Comparison of ENCODE assay signal across 10 mouse cellular contexts in the genomic region with DNA sequence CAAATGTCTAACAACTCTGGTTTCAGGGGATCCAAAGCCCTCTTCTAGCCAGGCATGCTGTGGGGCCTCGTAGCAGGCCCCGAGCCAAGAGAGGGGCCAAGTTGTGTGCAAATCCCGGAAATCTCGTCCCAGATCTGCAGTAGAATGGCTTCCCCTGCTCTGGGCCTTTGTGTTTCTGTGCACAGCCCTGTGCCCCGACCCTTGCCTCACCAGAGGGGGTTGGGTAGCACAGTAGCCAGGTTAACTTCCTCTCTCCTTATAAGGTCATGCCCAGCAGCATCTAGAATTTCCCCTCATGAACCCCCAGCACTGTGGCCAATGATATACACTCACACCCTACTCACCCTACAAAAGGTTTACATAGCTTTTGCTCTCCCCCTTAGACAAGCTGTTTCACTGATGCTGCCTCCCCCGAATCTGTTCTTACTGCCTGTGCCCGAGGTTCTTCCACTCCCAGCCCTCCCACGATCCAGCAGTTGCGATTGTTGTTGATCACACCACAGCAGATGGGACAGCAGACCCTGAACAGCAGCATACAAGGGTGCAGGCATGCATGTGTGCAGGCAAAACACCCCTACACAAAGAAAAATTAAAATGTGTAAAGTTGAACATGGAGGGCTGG. TPM values are rescaled to one million over a fixed set of nuclear protein-coding genes. Genes with fewer than 3 reads are reported as not detected.
A peak's percentile ranks its signal among the peaks of the same experiment; 100 is the strongest.
DNase-seq lines count a peak whose midpoint lies in the region; ATAC-seq lines count a peak whose summit lies in the region.
"Had no signal": no experiment of that assay in that cellular context is flagged by ENCODE, and none has a peak within 500 bp of the region (broad histone marks: within the 10 kb centered on the region; RNA-seq: fewer than 3 reads in every experiment).

No protein-coding gene starts in this region.

- H3K4me1 ChIP-seq in forebrain, embryonic 13.5 days: no peaks in the 10 kb centered on the region; the same call in 1 of the 2 replicates
- H3K4me1 ChIP-seq in forebrain, embryonic 11.5 days (replicated peaks; ENCODE audit: control insufficient read depth, insufficient read depth, low read length): no peaks in the 10 kb centered on the region
- H3K4me1 ChIP-seq in lung, embryonic 15.5 days: peaks cover 10% of the 10 kb centered on the region; the same call in 1 of the 2 replicates
- H3K4me1 ChIP-seq in stomach, embryonic 15.5 days: no peaks in the 10 kb centered on the region; the same call in 1 of the 2 replicates
- H3K4me1 ChIP-seq in hindbrain, embryonic 14.5 days (replicated peaks; ENCODE audit: control insufficient read depth, insufficient read depth, low read length): no peaks in the 10 kb centered on the region
- H3K4me1 ChIP-seq in hindbrain, embryonic 11.5 days (replicated peaks; ENCODE audit: control insufficient read depth, insufficient read depth, low read length): no peaks in the 10 kb centered on the region

- H3K4me2 ChIP-seq in forebrain, embryonic 13.5 days: no peak overlapping the region
- H3K4me2 ChIP-seq in forebrain, embryonic 11.5 days (ENCODE audit: low read depth, low read length, severe bottlenecking): no peak overlapping the region
- H3K4me2 ChIP-seq in lung, embryonic 15.5 days: no peak overlapping the region
- H3K4me2 ChIP-seq in stomach, embryonic 15.5 days: no peak overlapping the region
- no peak overlapping the region for H3K4me2 ChIP-seq in hindbrain, embryonic 14.5 days (replicated peaks)
- no peak overlapping the region for H3K4me2 ChIP-seq in hindbrain, embryonic 11.5 days (replicated peaks; ENCODE audit: low read depth, low read length)

- no peak overlapping the region for H3K4me3 ChIP-seq in forebrain, embryonic 13.5 days
- no peak overlapping the region for H3K4me3 ChIP-seq in forebrain, embryonic 11.5 days (ENCODE audit: low read depth, low read length)
- no peak overlapping the region for H3K4me3 ChIP-seq in lung, embryonic 15.5 days
- H3K4me3 ChIP-seq in stomach, embryonic 15.5 days (replicated peaks): no peak overlapping the region
- H3K4me3 ChIP-seq in hindbrain, embryonic 14.5 days (replicated peaks; ENCODE audit: low read length): no peak overlapping the region
- no peak overlapping the region for H3K4me3 ChIP-seq in hindbrain, embryonic 11.5 days (ENCODE audit: low read depth, low read length)

- H3K9ac ChIP-seq in forebrain, embryonic 13.5 days: no peak overlapping the region
- no peak overlapping the region for H3K9ac ChIP-seq in forebrain, embryonic 11.5 days (ENCODE audit: low read length)
- H3K9ac ChIP-seq in lung, embryonic 15.5 days: no peak overlapping the region
- H3K9ac ChIP-seq in stomach, embryonic 15.5 days: no peak overlapping the region
- H3K9ac ChIP-seq in hindbrain, embryonic 14.5 days: no peak overlapping the region
- no peak overlapping the region for H3K9ac ChIP-seq in hindbrain, embryonic 11.5 days (ENCODE audit: low read depth, low read length)

- peaks cover 14% of the 10 kb centered on the region for H3K36me3 ChIP-seq in forebrain, embryonic 13.5 days (ENCODE audit: poor library complexity, severe bottlenecking)
- peaks cover 4% of the 10 kb centered on the region; the same call in 1 of the 2 replicates for H3K36me3 ChIP-seq in forebrain, embryonic 11.5 days (ENCODE audit: control insufficient read depth, insufficient read depth, low read length)
- peaks cover 23% of the 10 kb centered on the region for H3K36me3 ChIP-seq in lung, embryonic 15.5 days
- peaks cover 13% of the 10 kb centered on the region for H3K36me3 ChIP-seq in stomach, embryonic 15.5 days
- peaks cover 28% of the 10 kb centered on the region for H3K36me3 ChIP-seq in hindbrain, embryonic 14.5 days (replicated peaks; ENCODE audit: control insufficient read depth, insufficient read depth)
- H3K36me3 ChIP-seq in hindbrain, embryonic 11.5 days (ENCODE audit: control insufficient read depth, insufficient read depth, low read length): peaks cover 5% of the 10 kb centered on the region; the same call in 1 of the 2 replicates

- 0 out of 2 replicates have a peak overlapping the region, but pooled peaks have one; percentile 1 for H3K27ac ChIP-seq in forebrain, embryonic 13.5 days
- H3K27ac ChIP-seq in forebrain, embryonic 11.5 days (ENCODE audit: low read depth, low read length): no peak overlapping the region
- H3K27ac ChIP-seq in lung, embryonic 15.5 days: peak overlapping the region; percentile 45; the same call in 1 of the 2 replicates
- H3K27ac ChIP-seq in stomach, embryonic 15.5 days: peak overlapping the region; percentile 17
- H3K27ac ChIP-seq in hindbrain, embryonic 14.5 days: no peak overlapping the region
- no peak overlapping the region for H3K27ac ChIP-seq in hindbrain, embryonic 11.5 days (ENCODE audit: low read depth, low read length)

- DNase-seq in forebrain, embryonic 11.5 days (ENCODE audit: low spot score): no peak
- no peak for DNase-seq in lung, adult 18-20 months
- peak; percentile 80 to 87 for DNase-seq in layer of hippocampus, adult 8-10 months (ENCODE audit: low spot score in 2 of 2)
- DNase-seq in hindbrain, embryonic 14.5 days (ENCODE audit: low spot score): no peak
- no peak for DNase-seq in hindbrain, embryonic 11.5 days (ENCODE audit: low spot score)
- DNase-seq: adrenal gland, adult 2 months; gastrocnemius, postnatal 10 days had no signal

- WGBS in forebrain, embryonic 13.5 days: 46% methylated on average over 9 of the region's 9 CpGs
- WGBS in forebrain, embryonic 11.5 days: 58% methylated on average over 9 of the region's 9 CpGs
- 26% methylated on average over 9 of the region's 9 CpGs for WGBS in lung, embryonic 15.5 days
- 25% methylated on average over 9 of the region's 9 CpGs for WGBS in stomach, embryonic 15.5 days
- 58% methylated on average over 9 of the region's 9 CpGs for WGBS in hindbrain, embryonic 14.5 days
- 51% methylated on average over 9 of the region's 9 CpGs for WGBS in hindbrain, embryonic 11.5 days

- no peaks in the 10 kb centered on the region for H3K9me3 ChIP-seq in forebrain, embryonic 13.5 days (replicated peaks)
- H3K9me3 ChIP-seq in forebrain, embryonic 11.5 days (ENCODE audit: control insufficient read depth, low read length): no peaks in the 10 kb centered on the region
- no peaks in the 10 kb centered on the region for H3K9me3 ChIP-seq in lung, embryonic 15.5 days
- no peaks in the 10 kb centered on the region for H3K9me3 ChIP-seq in stomach, embryonic 15.5 days
- no peaks in the 10 kb centered on the region for H3K9me3 ChIP-seq in hindbrain, embryonic 14.5 days (ENCODE audit: control insufficient read depth, low read length)
- no peaks in the 10 kb centered on the region for H3K9me3 ChIP-seq in hindbrain, embryonic 11.5 days (ENCODE audit: control insufficient read depth, low read length)

- H3K27me3 ChIP-seq in forebrain, embryonic 13.5 days: no peaks in the 10 kb centered on the region
- no peaks in the 10 kb centered on the region for H3K27me3 ChIP-seq in forebrain, embryonic 11.5 days (ENCODE audit: control insufficient read depth, insufficient read depth, low read length)
- H3K27me3 ChIP-seq in lung, embryonic 15.5 days: no peaks in the 10 kb centered on the region
- no peaks in the 10 kb centered on the region for H3K27me3 ChIP-seq in stomach, embryonic 15.5 days (replicated peaks)
- no peaks in the 10 kb centered on the region for H3K27me3 ChIP-seq in hindbrain, embryonic 14.5 days (ENCODE audit: control insufficient read depth, insufficient read depth, low read length)
- H3K27me3 ChIP-seq in hindbrain, embryonic 11.5 days (ENCODE audit: control insufficient read depth, insufficient read depth, low read length): no peaks in the 10 kb centered on the region

- ATAC-seq in forebrain, embryonic 13.5 days: no peak
- ATAC-seq in forebrain, embryonic 11.5 days (replicated peaks; ENCODE audit: low FRiP score): no peak
- 0 out of 2 replicates have a peak, but pooled peaks have one; percentile 69 for ATAC-seq in lung, embryonic 15.5 days (ENCODE audit: borderline replicate concordance, extremely low read depth, low FRiP score, low TSS enrichment)
- peak; percentile 60 for ATAC-seq in stomach, embryonic 15.5 days (ENCODE audit: insufficient read depth, low FRiP score, low read depth)
- ATAC-seq in hindbrain, embryonic 14.5 days (ENCODE audit: low FRiP score): no peak
- no peak for ATAC-seq in hindbrain, embryonic 11.5 days (ENCODE audit: low FRiP score)

RNA-seq across cellular contexts. Expression of a gene that starts 4.6 kb away (rescaled TPM):
- polyA plus RNA-seq in forebrain, embryonic 13.5 days (2015; fragmentation: Nextera tagmentation; extraction: Ambion mirVana): 2.2 and 3.3 TPM in 2 replicates
- 2.9 and 4.0 TPM in 2 replicates for polyA plus RNA-seq in forebrain, embryonic 11.5 days (2014; fragmentation: Nextera tagmentation; extraction: Ambion mirVana)
- 2.1 and 2.3 TPM in 2 replicates for polyA plus RNA-seq in lung, embryonic 15.5 days (2015; fragmentation: Nextera tagmentation; extraction: Ambion mirVana)
- 1 to 10 TPM; 1.4 to 2.0 (median 1.7) TPM for total RNA-seq in layer of hippocampus, adult 8-10 months (2022)
- polyA plus RNA-seq in stomach, embryonic 15.5 days (2015; fragmentation: Nextera tagmentation; extraction: Ambion mirVana): 2.2 and 2.9 TPM in 2 replicates
- polyA plus RNA-seq in hindbrain, embryonic 14.5 days (2014; fragmentation: Nextera tagmentation; extraction: Ambion mirVana): 2.3 and 3.8 TPM in 2 replicates
- polyA plus RNA-seq in hindbrain, embryonic 11.5 days (2014; fragmentation: Nextera tagmentation; extraction: Ambion mirVana): 2.2 and 2.6 TPM in 2 replicates
- total RNA-seq: adrenal gland, adult 2 months; gastrocnemius, postnatal 10 days had no signal

Comparison
In these comparisons a context has a peak if more than half of its experiments do, and no peak if none do; other contexts are left out.
1. H3K27ac ChIP-seq: peak in forebrain, embryonic 13.5 days (single experiment), lung, embryonic 15.5 days (single experiment) and stomach, embryonic 15.5 days (single experiment); none in forebrain, embryonic 11.5 days (single experiment), hindbrain, embryonic 14.5 days (single experiment) and hindbrain, embryonic 11.5 days (single experiment).
2. ATAC-seq: peak in lung, embryonic 15.5 days (single experiment) and stomach, embryonic 15.5 days (single experiment); none in forebrain, embryonic 13.5 days (single experiment), forebrain, embryonic 11.5 days (single experiment), hindbrain, embryonic 14.5 days (single experiment) and hindbrain, embryonic 11.5 days (single experiment).
3. DNase-seq: peak in layer of hippocampus, adult 8-10 months (2 of 2); none in forebrain, embryonic 11.5 days (single experiment), lung, adult 18-20 months (0 of 2), hindbrain, embryonic 14.5 days (single experiment) and hindbrain, embryonic 11.5 days (single experiment).